Mouse (Mus musculus) liver, postnatal 0 days (tissue): Measurements from ENCODE around the gene Dnajc8.

ENCODE experiments used
- CTCF ChIP-seq: sonication (generic); IDR thresholded peaks from 2 replicates; pipeline ENCODE4 v1.5.1; 2016; ENCODE audit warnings: antibody characterized with exemption, low read depth
- EP300 ChIP-seq: IDR thresholded peaks from 2 replicates; pipeline ENCODE4 v1.6.1; 2016; ENCODE audit warnings: antibody characterized with exemption, low read depth, mild to moderate bottlenecking

DNA sequence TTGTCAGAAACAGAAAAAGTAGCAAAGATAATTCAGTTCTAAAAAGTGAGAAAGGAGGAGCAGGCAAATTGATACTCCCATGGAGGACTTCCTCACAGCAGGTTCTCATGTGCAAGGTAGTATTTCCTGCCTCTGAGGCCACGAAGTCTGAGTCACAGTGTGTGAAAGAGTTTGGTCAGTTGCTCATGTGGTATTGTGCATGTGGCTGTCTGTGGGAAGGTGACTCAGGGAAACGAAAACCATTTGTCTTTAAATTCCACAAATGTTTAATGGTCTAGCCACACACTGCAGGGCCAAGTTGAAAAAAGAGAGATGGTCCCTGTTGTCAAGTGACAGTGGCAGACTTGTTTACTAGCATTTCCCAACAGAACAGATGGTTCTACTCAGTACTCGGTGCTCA lies 53.2 kb downstream of the Dnajc8 start:
- TF ChIP-seq CTCF (no peak), EP300 (no peak)
